Mouse (Mus musculus) heart, embryonic 12.5 days (tissue): ENCODE results near the gene Sgpp2. TPM values are rescaled to one million over a fixed set of nuclear protein-coding genes. Genes with fewer than 3 reads are reported as not detected.

Experiments used
- ATAC-seq: fragments of 200-750 bp; cut with Nextera tagmentation; 2 replicates; pipeline ENCODE4 v1.8.0; 2017; ENCODE audit warnings: moderate TSS enrichment, moderate library complexity; ENCODE audit not compliant: insufficient number of reproducible peaks, low FRiP score
- H3K27ac ChIP-seq: fragments of 300-500 bp; sonication (generic); 2 replicates; pipeline ENCODE4 v1.5.1; 2016; ENCODE audit warnings: mild to moderate bottlenecking, moderate library complexity; ENCODE audit not compliant: poor library complexity, severe bottlenecking
- H3K27me3 ChIP-seq: fragments of 300-500 bp; sonication (generic); replicated peaks from 2 replicates; pipeline ENCODE4 v1.6.1; 2016; ENCODE audit warnings: mild to moderate bottlenecking, moderate library complexity
- H3K36me3 ChIP-seq: fragments of 300-500 bp; sonication (generic); 2 replicates; pipeline ENCODE4 v1.6.1; 2016; ENCODE audit warnings: mild to moderate bottlenecking, moderate library complexity
- H3K4me1 ChIP-seq: fragments of 300-500 bp; sonication (generic); replicated peaks from 2 replicates; pipeline ENCODE4 v1.6.1; 2016; ENCODE audit warnings: mild to moderate bottlenecking
- H3K4me2 ChIP-seq: fragments of 300-500 bp; sonication (generic); 2 replicates; pipeline ENCODE4 v1.6.1; 2016; ENCODE audit warnings: mild to moderate bottlenecking, moderate library complexity
- H3K4me3 ChIP-seq: fragments of 300-500 bp; sonication (generic); 2 replicates; pipeline ENCODE4 v1.5.1; 2016; ENCODE audit warnings: mild to moderate bottlenecking
- H3K9ac ChIP-seq: fragments of 300-500 bp; sonication (generic); 2 replicates; pipeline ENCODE4 v1.6.1; 2016; ENCODE audit warnings: mild to moderate bottlenecking, moderate library complexity
- H3K9me3 ChIP-seq: fragments of 300-500 bp; sonication (generic); replicated peaks from 2 replicates; pipeline ENCODE4 v1.6.1; 2016; ENCODE audit warnings: mild to moderate bottlenecking, moderate library complexity
- WGBS: fragments of 180-500 bp; shearing (Covaris S2); methylation state at CpG from one replicate; pipeline ENCODE4 v1.1.7; 2016; 5-methylcytosine and 5-hydroxymethylcytosine counted together
- polyA plus RNA-seq: library from polyadenylated mRNA; unstranded; fragments of >200 nt; fragmentation: Nextera tagmentation; extraction: Ambion mirVana; gene quantifications from 2 replicates; pipeline ENCODE4 v1.2.1, GENCODE M21; 2016

The Sgpp2 gene
- polyA plus RNA-seq, 1 experiment from 2014 or later, result 0.14 TPM

- H3K4me2 ChIP-seq, result no peak overlapping the region
- 56% methylated on average over 6 of the region's 6 CpGs for WGBS
- no peak overlapping the region for H3K27ac ChIP-seq
- no peaks in the 10 kb centered on the region for H3K36me3 ChIP-seq
- H3K9me3 ChIP-seq, result no peaks in the 10 kb centered on the region
- H3K27me3 ChIP-seq, result no peaks in the 10 kb centered on the region
- no peak for ATAC-seq
- no peak overlapping the region for H3K4me3 ChIP-seq
- peaks cover 24% of the 10 kb centered on the region for H3K4me1 ChIP-seq
- no peak overlapping the region for H3K9ac ChIP-seq
These were observed 60.0 kb downstream of the Sgpp2 start for GRCm38 (mm10) chr1:78370121-78370520.

GRCm38 (mm10) chr1:78371569-78372236 lies 61.6 kb downstream of the Sgpp2 start:
- H3K4me3 ChIP-seq, result no peak overlapping the region
- no peaks in the 10 kb centered on the region for H3K9me3 ChIP-seq
- peaks cover 18% of the 10 kb centered on the region for H3K4me1 ChIP-seq
- no peaks in the 10 kb centered on the region for H3K27me3 ChIP-seq
- no peak overlapping the region for H3K4me2 ChIP-seq
- H3K27ac ChIP-seq, result peak overlapping the region; percentile 85
- ATAC-seq, result no peak
- 55% methylated on average over 2 of the region's 2 CpGs for whole genome bisulfite sequencing
- no peak overlapping the region for H3K9ac ChIP-seq
- no peaks in the 10 kb centered on the region for H3K36me3 ChIP-seq

GRCm38 (mm10) chr1:78372316-78372715 lies 62.2 kb downstream of the Sgpp2 start:
- WGBS, result 91% methylated on average over 9 of the region's 9 CpGs

GRCm38 (mm10) chr1:78373836-78374235 lies 63.7 kb downstream of the Sgpp2 start:
- H3K27ac ChIP-seq, result no peak overlapping the region
- H3K9me3 ChIP-seq, result no peaks in the 10 kb centered on the region
- no peaks in the 10 kb centered on the region for H3K36me3 ChIP-seq
- H3K4me1 ChIP-seq, result peaks cover 13% of the 10 kb centered on the region
- no peak for ATAC-seq
- 87% methylated on average over 5 of the region's 5 CpGs for whole genome bisulfite sequencing
- H3K4me2 ChIP-seq, result no peak overlapping the region
- no peaks in the 10 kb centered on the region for H3K27me3 ChIP-seq
- no peak overlapping the region for H3K4me3 ChIP-seq
- no peak overlapping the region for H3K9ac ChIP-seq

More at GRCm38 (mm10) chr1:78372316-78372715, 62.2 kb downstream of the Sgpp2 start:
- Histone ChIP-seq H3K9ac (no peak overlapping the region), H3K4me2 (no peak overlapping the region), H3K4me1 (peaks cover 13% of the 10 kb centered on the region), H3K4me3 (no peak overlapping the region), H3K36me3 (no peaks in the 10 kb centered on the region), H3K27ac (no peak overlapping the region), H3K9me3 (no peaks in the 10 kb centered on the region), H3K27me3 (no peaks in the 10 kb centered on the region)
- ATAC-seq, result no peak

- H3K27ac ChIP-seq, result no peak overlapping the region
- H3K27me3 ChIP-seq, result no peaks in the 10 kb centered on the region
- no peaks in the 10 kb centered on the region for H3K36me3 ChIP-seq
- no peak overlapping the region for H3K9ac ChIP-seq
- no peak overlapping the region for H3K4me2 ChIP-seq
- no peak for ATAC-seq
- H3K4me1 ChIP-seq, result peaks cover 13% of the 10 kb centered on the region
- no peaks in the 10 kb centered on the region for H3K9me3 ChIP-seq
- 87% methylated on average over 3 of the region's 3 CpGs for WGBS
- H3K4me3 ChIP-seq, result no peak overlapping the region
These were observed 64.9 kb downstream of the Sgpp2 start for GRCm38 (mm10) chr1:78375058-78375457.

- 93% methylated on average over 4 of the region's 4 CpGs for WGBS
These were observed 70.8 kb downstream of the Sgpp2 start for GRCm38 (mm10) chr1:78380950-78381349.

GRCm38 (mm10) chr1:78387854-78388253 lies 77.7 kb downstream of the Sgpp2 start:
- WGBS, result 63% methylated on average over 4 of the region's 4 CpGs
- Histone ChIP-seq H3K27me3 (no peaks in the 10 kb centered on the region), H3K4me1 (no peaks in the 10 kb centered on the region), H3K4me2 (no peak overlapping the region), H3K36me3 (no peaks in the 10 kb centered on the region), H3K27ac (no peak overlapping the region), H3K4me3 (no peak overlapping the region), H3K9ac (no peak overlapping the region), H3K9me3 (no peaks in the 10 kb centered on the region)
- no peak for ATAC-seq

More at GRCm38 (mm10) chr1:78380950-78381349, 70.8 kb downstream of the Sgpp2 start:
- Histone ChIP-seq H3K36me3 (no peaks in the 10 kb centered on the region), H3K27ac (no peak overlapping the region), H3K9ac (no peak overlapping the region), H3K9me3 (no peaks in the 10 kb centered on the region), H3K4me3 (no peak overlapping the region), H3K27me3 (no peaks in the 10 kb centered on the region), H3K4me1 (no peaks in the 10 kb centered on the region), H3K4me2 (no peak overlapping the region)
- ATAC-seq, result no peak

- Histone ChIP-seq H3K4me2 (no peak overlapping the region), H3K27me3 (no peaks in the 10 kb centered on the region), H3K9ac (no peak overlapping the region), H3K27ac (no peak overlapping the region), H3K36me3 (no peaks in the 10 kb centered on the region), H3K9me3 (no peaks in the 10 kb centered on the region), H3K4me1 (no peaks in the 10 kb centered on the region), H3K4me3 (no peak overlapping the region)
- 20% methylated on average over 3 of the region's 3 CpGs for WGBS
- ATAC-seq, result no peak
These were observed 78.7 kb downstream of the Sgpp2 start for GRCm38 (mm10) chr1:78388848-78389247.

GRCm38 (mm10) chr1:78395191-78395735 lies 85.1 kb downstream of the Sgpp2 start:
- ATAC-seq, result no peak
- Histone ChIP-seq H3K9me3 (no peaks in the 10 kb centered on the region), H3K4me2 (no peak overlapping the region), H3K36me3 (no peaks in the 10 kb centered on the region), H3K9ac (no peak overlapping the region), H3K4me3 (no peak overlapping the region), H3K27ac (no peak overlapping the region), H3K4me1 (peaks cover 10% of the 10 kb centered on the region), H3K27me3 (no peaks in the 10 kb centered on the region)
- WGBS, result 66% methylated on average over 8 of the region's 8 CpGs

- Histone ChIP-seq H3K27me3 (no peaks in the 10 kb centered on the region), H3K4me1 (peaks cover 10% of the 10 kb centered on the region), H3K4me2 (no peak overlapping the region), H3K36me3 (no peaks in the 10 kb centered on the region), H3K4me3 (no peak overlapping the region), H3K27ac (no peak overlapping the region), H3K9ac (no peak overlapping the region), H3K9me3 (no peaks in the 10 kb centered on the region)
- no peak for ATAC-seq
- WGBS, result 48% methylated on average over 6 of the region's 6 CpGs
These were observed 85.6 kb downstream of the Sgpp2 start for GRCm38 (mm10) chr1:78395737-78396136.

- H3K9me3 ChIP-seq, result no peaks in the 10 kb centered on the region
- peaks cover 10% of the 10 kb centered on the region for H3K4me1 ChIP-seq
- H3K4me3 ChIP-seq, result no peak overlapping the region
- H3K36me3 ChIP-seq, result no peaks in the 10 kb centered on the region
- peak overlapping the region; percentile 6; the same call in 1 of the 2 replicates for H3K4me2 ChIP-seq
- no peak overlapping the region for H3K9ac ChIP-seq
- ATAC-seq, result no peak
- H3K27me3 ChIP-seq, result no peaks in the 10 kb centered on the region
- no peak overlapping the region for H3K27ac ChIP-seq
- WGBS, result 30% methylated on average over 8 of the region's 8 CpGs
These were observed 86.3 kb downstream of the Sgpp2 start for GRCm38 (mm10) chr1:78396320-78396913.
